Mouse (Mus musculus) neural tube, embryonic 11.5 days (tissue): ENCODE results near the gene Cenpv. TPM values are rescaled to one million over a fixed set of nuclear protein-coding genes. Genes with fewer than 3 reads are reported as not detected.

ENCODE experiments used
- ATAC-seq: fragments of 200-750 bp; cut with Nextera tagmentation; 2 replicates; pipeline ENCODE4 v1.8.0; 2017; ENCODE audit warnings: moderate number of reproducible peaks, mild to moderate bottlenecking, moderate TSS enrichment, moderate library complexity; ENCODE audit not compliant: insufficient read depth, low FRiP score, low TSS enrichment
- DNase-seq: peaks from one replicate; pipeline ENCODE4 v3.0.0-alpha.2; 2015; ENCODE audit warnings: low spot score
- H3K27ac ChIP-seq: fragments of 300-500 bp; sonication (generic); 2 replicates; pipeline ENCODE4 v1.5.1; 2014; ENCODE audit warnings: low read depth, mild to moderate bottlenecking, low read length
- H3K27me3 ChIP-seq: fragments of 300-500 bp; sonication (generic); 2 replicates; pipeline ENCODE4 v1.6.1; 2014; ENCODE audit warnings: mild to moderate bottlenecking, low read length, mixed read lengths; ENCODE audit not compliant: control insufficient read depth, insufficient read depth
- H3K36me3 ChIP-seq: fragments of 300-500 bp; sonication (generic); 2 replicates; pipeline ENCODE4 v1.6.1; 2014; ENCODE audit warnings: mild to moderate bottlenecking, low read length, moderate library complexity, mixed read lengths; ENCODE audit not compliant: control insufficient read depth, insufficient read depth
- H3K4me1 ChIP-seq: fragments of 300-500 bp; sonication (generic); 2 replicates; pipeline ENCODE4 v1.6.1; 2014; ENCODE audit warnings: low read length, mixed read lengths; ENCODE audit not compliant: control insufficient read depth, insufficient read depth
- H3K4me2 ChIP-seq: fragments of 300-500 bp; sonication (generic); 2 replicates; pipeline ENCODE4 v1.6.1; 2014; ENCODE audit warnings: low read depth, mild to moderate bottlenecking, moderate library complexity
- H3K4me3 ChIP-seq: fragments of 300-500 bp; sonication (generic); 2 replicates; pipeline ENCODE4 v1.5.1; 2014; ENCODE audit warnings: low read depth, low read length
- H3K9ac ChIP-seq: fragments of 300-500 bp; sonication (generic); 2 replicates; pipeline ENCODE4 v1.6.1; 2014; ENCODE audit warnings: mild to moderate bottlenecking, low read length
- H3K9me3 ChIP-seq: fragments of 300-500 bp; sonication (generic); 2 replicates; pipeline ENCODE4 v1.6.1; 2016; ENCODE audit warnings: low read length; ENCODE audit not compliant: control insufficient read depth
- WGBS: fragments of 180-500 bp; shearing (Covaris S2); extraction: QIAGEN DNeasy Blood & Tissue Kit; methylation state at CpG from one replicate; pipeline ENCODE4 v1.1.7; 2014; 5-methylcytosine and 5-hydroxymethylcytosine counted together
- polyA plus RNA-seq: library from polyadenylated mRNA; unstranded; fragments of >200 nt; fragmentation: Nextera tagmentation; extraction: Ambion mirVana; gene quantifications from 2 replicates; pipeline ENCODE4 v1.2.1, GENCODE M21; 2014

Gene Cenpv
- polyA plus RNA-seq, 1 experiment from 2014 or later, result 66.7 TPM

- Histone ChIP-seq H3K4me2 (no peak overlapping the region), H3K27ac (no peak overlapping the region), H3K9me3 (no peaks in the 10 kb centered on the region), H3K9ac (no peak overlapping the region), H3K4me1 (no peaks in the 10 kb centered on the region), H3K36me3 (no peaks in the 10 kb centered on the region), H3K27me3 (no peaks in the 10 kb centered on the region), H3K4me3 (no peak overlapping the region)
- WGBS, result 92% methylated on average over 10 of the region's 10 CpGs
- ATAC-seq (no peak), DNase-seq (no peak)
Observed at GRCm38 (mm10) chr11:62487540-62488350, 51.3 kb downstream of the Cenpv start.

GRCm38 (mm10) chr11:62486949-62487348 lies 52.1 kb downstream of the Cenpv start:
- no peaks in the 10 kb centered on the region for H3K36me3 ChIP-seq
- no peak overlapping the region for H3K4me2 ChIP-seq
- no peak for DNase-seq
- H3K27me3 ChIP-seq, result no peaks in the 10 kb centered on the region
- 97% methylated on average over 1 of the region's 1 CpGs for WGBS
- H3K4me3 ChIP-seq, result no peak overlapping the region
- no peaks in the 10 kb centered on the region for H3K9me3 ChIP-seq
- no peak overlapping the region for H3K9ac ChIP-seq
- ATAC-seq, result no peak
- no peak overlapping the region for H3K27ac ChIP-seq
- no peaks in the 10 kb centered on the region for H3K4me1 ChIP-seq

GRCm38 (mm10) chr11:62479581-62479980 lies 59.5 kb downstream of the Cenpv start:
- Histone ChIP-seq H3K36me3 (no peaks in the 10 kb centered on the region), H3K9me3 (no peaks in the 10 kb centered on the region), H3K9ac (no peak overlapping the region), H3K4me1 (no peaks in the 10 kb centered on the region), H3K27me3 (no peaks in the 10 kb centered on the region), H3K27ac (no peak overlapping the region), H3K4me2 (no peak overlapping the region), H3K4me3 (no peak overlapping the region)
- DNase-seq, result no peak
- no peak for ATAC-seq
- 91% methylated on average over 5 of the region's 5 CpGs for WGBS

GRCm38 (mm10) chr11:62478931-62479330 lies 60.1 kb downstream of the Cenpv start:
- no peak overlapping the region for H3K4me2 ChIP-seq
- H3K4me1 ChIP-seq, result no peaks in the 10 kb centered on the region
- DNase-seq (no peak), ATAC-seq (no peak)
- no peak overlapping the region for H3K27ac ChIP-seq
- no peak overlapping the region for H3K9ac ChIP-seq
- H3K4me3 ChIP-seq, result no peak overlapping the region
- no peaks in the 10 kb centered on the region for H3K36me3 ChIP-seq
- 84% methylated on average over 6 of the region's 6 CpGs for WGBS
- H3K9me3 ChIP-seq, result no peaks in the 10 kb centered on the region
- no peaks in the 10 kb centered on the region for H3K27me3 ChIP-seq

- Histone ChIP-seq H3K9me3 (no peaks in the 10 kb centered on the region), H3K27ac (no peak overlapping the region), H3K27me3 (no peaks in the 10 kb centered on the region), H3K4me2 (no peak overlapping the region), H3K36me3 (no peaks in the 10 kb centered on the region), H3K9ac (no peak overlapping the region), H3K4me1 (no peaks in the 10 kb centered on the region), H3K4me3 (no peak overlapping the region)
- WGBS, result 95% methylated on average over 4 of the region's 4 CpGs
- ATAC-seq, result no peak
- no peak for DNase-seq
Observed at GRCm38 (mm10) chr11:62476156-62476555, 62.9 kb downstream of the Cenpv start.

Other genes with a start within 250 kb of the Cenpv start
- 13.1 and 15.3 TPM in 2 replicates for gene Pigl, start 80.8 kb downstream of the Cenpv start, polyA plus RNA-seq
- gene Ncor1, start 80.7 kb downstream of the Cenpv start, polyA plus RNA-seq, result 160 and 176 TPM in 2 replicates
- 3,903 and 3,916 TPM in 2 replicates for gene Ubb, start 11.9 kb upstream of the Cenpv start, polyA plus RNA-seq
- gene Trpv2, start 35.2 kb upstream of the Cenpv start, polyA plus RNA-seq, result 10.0 and 11.7 TPM in 2 replicates
- gene Lrrc75a, start 109.3 kb upstream of the Cenpv start, polyA plus RNA-seq, result 12.3 and 13.6 TPM in 2 replicates
- 39.5 and 47.0 TPM in 2 replicates for gene Mmgt2, start 109.4 kb upstream of the Cenpv start, polyA plus RNA-seq
- gene Zfp287, start 192.6 kb upstream of the Cenpv start, polyA plus RNA-seq, result 13.6 and 14.4 TPM in 2 replicates
- not detected in 2 replicates for gene Gm10428, start 213.8 kb upstream of the Cenpv start, polyA plus RNA-seq